Mouse (Mus musculus) hindbrain, embryonic 10.5 days (tissue): ENCODE results near the gene Kcnmb3. TPM values are rescaled to one million over a fixed set of nuclear protein-coding genes. Genes with fewer than 3 reads are reported as not detected.

Experiments used
- DNase-seq: peaks from one replicate; pipeline ENCODE4 v3.0.0-alpha.2; 2017; ENCODE audit warnings: low spot score
- H3K27ac ChIP-seq: fragments of 300-500 bp; sonication (generic); 2 replicates; pipeline ENCODE4 v1.5.1; 2016; ENCODE audit warnings: mild to moderate bottlenecking, moderate library complexity
- H3K27me3 ChIP-seq: fragments of 300-500 bp; sonication (generic); 2 replicates; pipeline ENCODE4 v1.6.1; 2016; ENCODE audit warnings: mild to moderate bottlenecking; ENCODE audit not compliant: poor library complexity, insufficient read depth, severe bottlenecking
- H3K36me3 ChIP-seq: fragments of 300-500 bp; sonication (generic); 2 replicates; pipeline ENCODE4 v1.6.1; 2016; ENCODE audit warnings: mild to moderate bottlenecking, moderate library complexity
- H3K4me1 ChIP-seq: fragments of 300-500 bp; sonication (generic); replicated peaks from 2 replicates; pipeline ENCODE4 v1.6.1; 2016; ENCODE audit warnings: mild to moderate bottlenecking
- H3K4me3 ChIP-seq: fragments of 300-500 bp; sonication (generic); 2 replicates; pipeline ENCODE4 v1.5.1; 2016; ENCODE audit warnings: mild to moderate bottlenecking, moderate library complexity
- H3K9me3 ChIP-seq: fragments of 300-500 bp; sonication (generic); 2 replicates; pipeline ENCODE4 v1.6.1; 2016; ENCODE audit warnings: mild to moderate bottlenecking, moderate library complexity
- WGBS: fragments of 180-500 bp; shearing (Covaris S2); methylation state at CpG from one replicate; pipeline ENCODE4 v1.1.7; 2016; 5-methylcytosine and 5-hydroxymethylcytosine counted together
- polyA plus RNA-seq: library from polyadenylated mRNA; unstranded; fragments of >200 nt; fragmentation: Nextera tagmentation; extraction: Ambion mirVana; gene quantifications from 2 replicates; pipeline ENCODE4 v1.2.1, GENCODE M21; 2016

Kcnmb3 gene
- not detected in 2 replicates for polyA plus RNA-seq

DNA sequence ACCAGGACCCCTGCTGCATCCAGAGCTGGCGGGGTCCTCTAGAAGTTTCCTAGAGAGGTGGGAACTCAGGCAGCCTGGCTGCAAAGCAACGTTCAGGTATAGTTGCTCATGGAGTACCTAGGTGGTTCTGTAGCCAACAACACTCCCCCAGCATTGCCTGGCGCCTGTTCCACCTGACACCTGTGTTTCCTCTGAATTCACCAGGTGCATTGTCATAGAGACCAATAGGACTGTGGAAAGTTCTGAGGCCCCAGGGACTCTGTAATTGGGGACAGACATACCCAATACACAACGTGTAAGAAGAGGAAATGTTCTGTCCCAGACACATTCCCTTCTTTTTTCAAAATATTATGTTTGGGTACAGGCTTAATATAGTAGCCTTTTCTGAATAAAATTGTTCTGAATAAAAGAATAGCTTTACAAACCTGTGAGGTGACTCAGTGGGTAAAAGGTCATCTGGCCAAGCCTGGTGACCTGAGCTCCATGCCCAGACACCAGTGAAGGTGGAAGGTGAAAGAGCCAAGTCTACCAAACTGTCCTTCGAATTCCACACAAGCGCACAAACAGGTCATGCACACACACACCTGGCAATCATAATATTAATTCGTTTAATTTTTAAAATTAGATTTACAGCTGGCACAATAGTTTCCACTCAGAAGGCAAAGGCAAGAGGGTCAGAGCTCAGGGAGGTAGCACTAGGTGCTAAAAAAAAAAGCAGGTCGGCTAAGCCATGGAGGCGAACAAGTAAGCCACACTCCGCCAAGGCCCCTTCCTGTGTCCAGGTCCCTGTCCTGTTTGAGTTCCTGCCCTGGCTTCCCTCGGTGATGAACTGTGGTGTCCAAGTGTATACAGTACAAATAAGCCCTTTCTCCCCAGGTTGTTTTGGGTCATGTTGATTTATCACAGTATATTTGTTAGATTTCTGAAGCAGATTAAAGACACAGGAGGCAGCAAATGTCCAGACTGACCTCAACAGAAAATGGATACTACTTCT, at the start of gene Kcnmb3:
Gene Kcnmb3, minus strand, starts transcription at position 135 of the 994 bp plus-strand sequence.
- no peaks in the 10 kb centered on the region for H3K27me3 ChIP-seq
- H3K27ac ChIP-seq: no peak within 1 kb of the TSS
- H3K36me3 ChIP-seq: no peaks in the 10 kb centered on the region
- DNase-seq: no peak
- H3K4me1 ChIP-seq: peaks cover 23% of the 10 kb centered on the region
- no peaks in the 10 kb centered on the region for H3K9me3 ChIP-seq
- no peak within 1 kb of the TSS for H3K4me3 ChIP-seq
- 84% methylated on average over 11 of the region's 11 CpGs for WGBS

GRCm38 (mm10) chr3:32538091-32538490, 46.1 kb upstream of the Kcnmb3 start:
- no peak for DNase-seq
- H3K9me3 ChIP-seq: no peaks in the 10 kb centered on the region
- no peak overlapping the region for H3K4me3 ChIP-seq
- H3K27me3 ChIP-seq: no peaks in the 10 kb centered on the region
- H3K36me3 ChIP-seq: peaks cover 73% of the 10 kb centered on the region
- no peak overlapping the region for H3K27ac ChIP-seq
- H3K4me1 ChIP-seq: 0 out of 2 replicates have a peak, but pooled peaks cover 7% of the 10 kb centered on the region
- WGBS: 90% methylated on average over 5 of the region's 5 CpGs

- 0 out of 2 replicates have a peak, but pooled peaks cover 7% of the 10 kb centered on the region for H3K4me1 ChIP-seq
- WGBS: 60% methylated on average over 1 of the region's 1 CpGs
- peaks cover 71% of the 10 kb centered on the region for H3K36me3 ChIP-seq
These were observed 45.5 kb upstream of the Kcnmb3 start for GRCm38 (mm10) chr3:32537556-32537955.

DNA sequence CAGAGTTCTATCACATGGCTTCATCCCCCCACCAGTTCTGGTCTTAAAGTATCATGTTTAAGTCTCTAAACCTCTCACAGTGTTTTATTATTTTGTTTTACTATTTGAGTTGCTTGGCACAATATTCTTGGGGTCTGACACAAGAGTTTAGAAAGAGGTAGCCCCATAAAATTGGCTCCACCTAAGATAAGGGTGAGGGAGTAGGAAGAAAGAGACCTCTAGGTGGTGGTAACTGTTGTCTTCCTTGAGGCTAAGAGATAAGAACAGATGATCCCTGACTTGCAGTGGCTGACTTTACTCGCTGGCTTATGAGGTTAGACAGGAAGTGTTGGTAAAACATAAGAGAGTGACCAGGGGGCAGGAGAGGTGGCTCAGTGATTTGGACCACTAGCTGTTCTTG, 43.7 kb upstream of the Kcnmb3 start:
- WGBS: 76% methylated on average over 1 of the region's 1 CpGs
- peaks cover 72% of the 10 kb centered on the region for H3K36me3 ChIP-seq

More at GRCm38 (mm10) chr3:32537556-32537955, 45.5 kb upstream of the Kcnmb3 start:
- no peak for DNase-seq
- Histone ChIP-seq H3K27me3 (no peaks in the 10 kb centered on the region), H3K27ac (no peak overlapping the region), H3K4me3 (no peak overlapping the region), H3K9me3 (no peaks in the 10 kb centered on the region)

GRCm38 (mm10) chr3:32530041-32530440, 38.0 kb upstream of the Kcnmb3 start:
- H3K4me1 ChIP-seq: peaks cover 7% of the 10 kb centered on the region; the same call in 1 of the 2 replicates
- no peak overlapping the region for H3K27ac ChIP-seq
- H3K4me3 ChIP-seq: peak overlapping the region; percentile 90
- no peaks in the 10 kb centered on the region for H3K27me3 ChIP-seq
- DNase-seq: no peak
- peaks cover 14% of the 10 kb centered on the region for H3K9me3 ChIP-seq
- H3K36me3 ChIP-seq: peaks cover 37% of the 10 kb centered on the region
- 16% methylated on average over 5 of the region's 5 CpGs for whole genome bisulfite sequencing

More for the DNA sequence above, 43.7 kb upstream of the Kcnmb3 start:
- Histone ChIP-seq H3K4me3 (no peak overlapping the region), H3K27ac (no peak overlapping the region), H3K9me3 (no peaks in the 10 kb centered on the region), H3K27me3 (no peaks in the 10 kb centered on the region), H3K4me1 (0 out of 2 replicates have a peak, but pooled peaks cover 7% of the 10 kb centered on the region)
- no peak for DNase-seq

- under 1% methylated on average over 47 of the region's 47 CpGs for WGBS
- Histone ChIP-seq H3K27me3 (no peaks in the 10 kb centered on the region), H3K4me3 (peak within 1 kb of the TSS; percentile 90), H3K9me3 (peaks cover 17% of the 10 kb centered on the region), H3K4me1 (peaks cover 7% of the 10 kb centered on the region; the same call in 1 of the 2 replicates), H3K36me3 (peaks cover 35% of the 10 kb centered on the region), H3K27ac (peak within 1 kb of the TSS; percentile 88)
- peak; percentile 94 for DNase-seq
These were observed 37.4 kb upstream of the Kcnmb3 start, which contains the start of gene Mfn1 for GRCm38 (mm10) chr3:32529303-32529898. Gene Mfn1 (plus strand): TSS chr3:32529465.

GRCm38 (mm10) chr3:32527181-32527580, 35.1 kb upstream of the Kcnmb3 start:
- Histone ChIP-seq H3K27me3 (no peaks in the 10 kb centered on the region), H3K4me1 (peaks cover 7% of the 10 kb centered on the region; the same call in 1 of the 2 replicates), H3K27ac (no peak overlapping the region), H3K4me3 (no peak overlapping the region), H3K9me3 (peaks cover 21% of the 10 kb centered on the region), H3K36me3 (peaks cover 44% of the 10 kb centered on the region)
- 97% methylated on average over 4 of the region's 4 CpGs for WGBS
- no peak for DNase-seq

DNA sequence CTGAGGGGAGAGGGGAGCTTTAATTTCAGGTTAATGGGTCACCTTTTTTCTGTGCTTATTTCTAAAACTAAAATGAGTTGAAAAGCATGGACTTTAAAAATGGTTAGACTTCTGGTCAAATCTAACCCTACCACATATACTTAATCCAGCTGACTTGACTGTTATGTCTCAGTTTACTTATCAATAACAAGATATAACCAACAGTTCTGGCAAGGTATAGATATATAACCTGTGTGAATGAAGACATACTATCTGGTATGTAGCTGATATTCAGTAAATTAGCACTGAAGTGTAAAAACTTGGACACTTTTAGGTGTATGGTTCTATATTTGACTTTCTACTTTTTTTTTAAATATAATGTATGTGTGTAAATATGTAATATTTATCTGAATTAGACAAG, 21.5 kb upstream of the Kcnmb3 start:
- Histone ChIP-seq H3K27me3 (no peaks in the 10 kb centered on the region), H3K27ac (no peak overlapping the region), H3K4me1 (peaks cover 42% of the 10 kb centered on the region), H3K36me3 (peaks cover 46% of the 10 kb centered on the region), H3K4me3 (no peak overlapping the region), H3K9me3 (no peaks in the 10 kb centered on the region)
- DNase-seq: no peak

DNA sequence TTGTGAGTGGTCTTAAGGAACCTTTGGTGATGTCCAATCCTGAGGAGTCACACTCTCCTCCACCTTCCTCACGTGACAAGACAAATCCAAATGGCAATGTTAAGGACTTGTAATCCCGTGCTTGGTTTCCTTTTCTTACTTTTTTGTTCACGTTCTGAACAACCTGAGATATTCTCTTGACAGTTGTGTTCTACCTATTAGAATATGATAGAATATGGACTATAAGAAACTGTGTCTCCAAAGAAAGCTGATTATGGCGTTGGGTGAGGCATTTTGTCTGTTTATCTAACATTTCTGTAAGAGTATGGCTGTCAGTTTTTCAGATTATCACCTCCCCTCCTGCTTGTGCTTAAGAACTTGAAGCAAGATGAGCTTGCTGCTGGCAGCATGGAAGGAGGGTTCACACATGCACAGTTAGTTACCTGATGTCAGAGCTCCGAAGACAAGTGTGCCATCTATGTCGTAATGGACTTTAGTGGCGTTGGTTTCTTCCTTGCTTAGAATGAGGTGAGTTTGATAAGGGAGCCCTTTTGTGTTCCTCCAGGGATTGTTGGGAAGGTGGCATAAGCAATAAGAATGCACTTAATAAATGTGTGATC, 20.8 kb upstream of the Kcnmb3 start:
- H3K27me3 ChIP-seq: no peaks in the 10 kb centered on the region
- no peaks in the 10 kb centered on the region for H3K9me3 ChIP-seq
- H3K27ac ChIP-seq: no peak overlapping the region
- no peak for DNase-seq
- H3K4me3 ChIP-seq: no peak overlapping the region
- 92% methylated on average over 7 of the region's 7 CpGs for WGBS
- peaks cover 43% of the 10 kb centered on the region for H3K4me1 ChIP-seq
- H3K36me3 ChIP-seq: peaks cover 39% of the 10 kb centered on the region

GRCm38 (mm10) chr3:32511191-32511550, 19.1 kb upstream of the Kcnmb3 start:
- 11% methylated on average over 13 of the region's 13 CpGs for WGBS
- Histone ChIP-seq H3K27ac (peak overlapping the region; percentile 98), H3K9me3 (no peaks in the 10 kb centered on the region), H3K27me3 (no peaks in the 10 kb centered on the region), H3K36me3 (peaks cover 23% of the 10 kb centered on the region), H3K4me1 (peaks cover 50% of the 10 kb centered on the region), H3K4me3 (peak overlapping the region; percentile 91)
- DNase-seq: peak; percentile 25

- under 1% methylated on average over 68 of the region's 69 CpGs for WGBS
- Histone ChIP-seq H3K4me3 (peak overlapping the region; percentile 91), H3K36me3 (peaks cover 17% of the 10 kb centered on the region), H3K4me1 (peaks cover 50% of the 10 kb centered on the region), H3K9me3 (no peaks in the 10 kb centered on the region), H3K27me3 (no peaks in the 10 kb centered on the region), H3K27ac (peak overlapping the region; percentile 98)
- peak; percentile 99 for DNase-seq
These were observed 18.6 kb upstream of the Kcnmb3 start for GRCm38 (mm10) chr3:32510375-32511190.
